Mouse (Mus musculus): ENCODE results near the gene Zfp790. TPM values are rescaled to one million over a fixed set of nuclear protein-coding genes. Genes with fewer than 3 reads are reported as not detected.

Gene Zfp790
- polyA plus RNA-seq, 1 experiment from 2014 or later = 9.0 TPM

- H3K9me3 ChIP-seq (ENCODE audit: control insufficient read depth, low read length) = no peaks in the 10 kb centered on the region
- H3K27me3 ChIP-seq (replicated peaks; ENCODE audit: control insufficient read depth, insufficient read depth, low read length) = no peaks in the 10 kb centered on the region
- H3K4me2 ChIP-seq = peak within 1 kb of the TSS; percentile 91
- peak within 1 kb of the TSS; percentile 81 for H3K4me3 ChIP-seq (ENCODE audit: low read depth, low read length)
- H3K9ac ChIP-seq (ENCODE audit: low read depth, low read length) = peak within 1 kb of the TSS; percentile 76
- WGBS = 1% methylated on average over 45 of the region's 45 CpGs
- DNase-seq (ENCODE audit: low spot score) (peak; percentile 81), ATAC-seq (replicated peaks; ENCODE audit: low FRiP score) (peak; percentile 91)
- H3K36me3 ChIP-seq (ENCODE audit: control insufficient read depth, insufficient read depth, low read length) = peaks cover under 1% of the 10 kb centered on the region; the same call in 1 of the 2 replicates
- 0 out of 2 replicates have a peak within 1 kb of the TSS, but pooled peaks have one; percentile 16 for H3K27ac ChIP-seq (ENCODE audit: low read depth, low read length)
- 0 out of 2 replicates have a peak, but pooled peaks cover 5% of the 10 kb centered on the region for H3K4me1 ChIP-seq (replicated peaks; ENCODE audit: control insufficient read depth, insufficient read depth, low read length)
Observed at GRCm38 (mm10) chr7:29783871-29784551, 31.9 kb upstream of the Zfp790 start, which contains the start of gene Zfp30. Zfp30 (plus strand) TSS chr7:29783998.

DNA sequence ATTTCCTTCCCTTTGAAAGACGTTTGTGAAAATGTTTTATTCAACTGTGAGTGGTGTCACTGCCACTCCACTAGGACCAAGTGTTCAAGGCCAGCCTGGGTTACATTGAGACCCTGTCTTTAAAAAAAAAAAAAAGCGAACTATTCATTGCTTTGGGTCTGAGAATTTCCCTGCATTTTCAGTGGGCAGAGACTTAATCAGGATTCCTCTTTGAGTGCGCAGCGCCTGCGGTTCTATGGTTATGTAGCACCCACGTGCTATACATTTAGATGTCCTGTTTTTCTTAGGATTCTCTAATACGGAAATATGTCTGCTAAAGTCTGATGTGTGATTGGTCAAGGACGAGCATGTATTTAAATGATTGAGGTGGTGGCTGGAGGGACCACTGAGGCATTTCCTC lies 30.9 kb upstream of the Zfp790 start:
- Histone ChIP-seq H3K9me3 (ENCODE audit: control insufficient read depth, low read length) (no peaks in the 10 kb centered on the region), H3K27ac (ENCODE audit: low read depth, low read length) (no peak overlapping the region), H3K4me2 (peak overlapping the region; percentile 91; the same call in 1 of the 2 replicates), H3K4me1 (replicated peaks; ENCODE audit: control insufficient read depth, insufficient read depth, low read length) (0 out of 2 replicates have a peak, but pooled peaks cover 5% of the 10 kb centered on the region), H3K27me3 (replicated peaks; ENCODE audit: control insufficient read depth, insufficient read depth, low read length) (no peaks in the 10 kb centered on the region), H3K9ac (ENCODE audit: low read depth, low read length) (no peak overlapping the region), H3K4me3 (ENCODE audit: low read depth, low read length) (peak overlapping the region; percentile 81), H3K36me3 (ENCODE audit: control insufficient read depth, insufficient read depth, low read length) (peaks cover 3% of the 10 kb centered on the region; the same call in 1 of the 2 replicates)
- WGBS = 70% methylated on average over 8 of the region's 8 CpGs
- DNase-seq (ENCODE audit: low spot score) (no peak), ATAC-seq (replicated peaks; ENCODE audit: low FRiP score) (no peak)

GRCm38 (mm10) chr7:29785888-29786287 lies 30.0 kb upstream of the Zfp790 start:
- Histone ChIP-seq H3K27me3 (replicated peaks; ENCODE audit: control insufficient read depth, insufficient read depth, low read length) (no peaks in the 10 kb centered on the region), H3K27ac (ENCODE audit: low read depth, low read length) (no peak overlapping the region), H3K9me3 (ENCODE audit: control insufficient read depth, low read length) (no peaks in the 10 kb centered on the region), H3K4me3 (ENCODE audit: low read depth, low read length) (no peak overlapping the region), H3K9ac (ENCODE audit: low read depth, low read length) (no peak overlapping the region), H3K4me1 (replicated peaks; ENCODE audit: control insufficient read depth, insufficient read depth, low read length) (0 out of 2 replicates have a peak, but pooled peaks cover 5% of the 10 kb centered on the region), H3K4me2 (peak overlapping the region; percentile 91), H3K36me3 (ENCODE audit: control insufficient read depth, insufficient read depth, low read length) (peaks cover 7% of the 10 kb centered on the region; the same call in 1 of the 2 replicates)
- ATAC-seq (replicated peaks; ENCODE audit: low FRiP score) (no peak), DNase-seq (ENCODE audit: low spot score) (no peak)
- WGBS = 79% methylated on average over 5 of the region's 5 CpGs

- peaks cover 21% of the 10 kb centered on the region; the same call in 1 of the 2 replicates for H3K36me3 ChIP-seq (ENCODE audit: control insufficient read depth, insufficient read depth, low read length)
- peak overlapping the region; percentile 43 for H3K4me2 ChIP-seq
- no peak overlapping the region for H3K9ac ChIP-seq (ENCODE audit: low read depth, low read length)
Observed at GRCm38 (mm10) chr7:29792906-29793305, 23.0 kb upstream of the Zfp790 start.

GRCm38 (mm10) chr7:29807046-29807445 lies 8.9 kb upstream of the Zfp790 start:
- 78% methylated on average over 5 of the region's 5 CpGs for WGBS
- Histone ChIP-seq H3K9ac (ENCODE audit: low read depth, low read length) (no peak overlapping the region), H3K9me3 (ENCODE audit: control insufficient read depth, low read length) (no peaks in the 10 kb centered on the region), H3K4me1 (replicated peaks; ENCODE audit: control insufficient read depth, insufficient read depth, low read length) (no peaks in the 10 kb centered on the region), H3K27me3 (replicated peaks; ENCODE audit: control insufficient read depth, insufficient read depth, low read length) (no peaks in the 10 kb centered on the region), H3K4me2 (no peak overlapping the region), H3K36me3 (ENCODE audit: control insufficient read depth, insufficient read depth, low read length) (no peaks in the 10 kb centered on the region), H3K4me3 (ENCODE audit: low read depth, low read length) (no peak overlapping the region), H3K27ac (ENCODE audit: low read depth, low read length) (no peak overlapping the region)
- DNase-seq (ENCODE audit: low spot score) = no peak
- ATAC-seq (replicated peaks; ENCODE audit: low FRiP score) = no peak

More at GRCm38 (mm10) chr7:29792906-29793305, 23.0 kb upstream of the Zfp790 start:
- H3K9me3 ChIP-seq (ENCODE audit: control insufficient read depth, low read length) = peaks cover 7% of the 10 kb centered on the region; the same call in 1 of the 2 replicates
- ATAC-seq (replicated peaks; ENCODE audit: low FRiP score) (no peak), DNase-seq (ENCODE audit: low spot score) (no peak)
- no peaks in the 10 kb centered on the region; the same call in 1 of the 2 replicates for H3K4me1 ChIP-seq (replicated peaks; ENCODE audit: control insufficient read depth, insufficient read depth, low read length)
- no peak overlapping the region for H3K4me3 ChIP-seq (ENCODE audit: low read depth, low read length)
- WGBS = 24% methylated on average over 27 of the region's 27 CpGs
- H3K27me3 ChIP-seq (replicated peaks; ENCODE audit: control insufficient read depth, insufficient read depth, low read length) = peaks cover 12% of the 10 kb centered on the region
- no peak overlapping the region for H3K27ac ChIP-seq (ENCODE audit: low read depth, low read length)

GRCm38 (mm10) chr7:29812244-29812643 lies 3.7 kb upstream of the Zfp790 start:
- no peak for DNase-seq (ENCODE audit: low spot score)
- Histone ChIP-seq H3K4me2 (no peak overlapping the region), H3K9me3 (ENCODE audit: control insufficient read depth, low read length) (no peaks in the 10 kb centered on the region), H3K4me1 (replicated peaks; ENCODE audit: control insufficient read depth, insufficient read depth, low read length) (peaks cover 13% of the 10 kb centered on the region), H3K27me3 (replicated peaks; ENCODE audit: control insufficient read depth, insufficient read depth, low read length) (no peaks in the 10 kb centered on the region), H3K36me3 (ENCODE audit: control insufficient read depth, insufficient read depth, low read length) (no peaks in the 10 kb centered on the region), H3K4me3 (ENCODE audit: low read depth, low read length) (no peak overlapping the region), H3K27ac (ENCODE audit: low read depth, low read length) (no peak overlapping the region), H3K9ac (ENCODE audit: low read depth, low read length) (no peak overlapping the region)
- whole genome bisulfite sequencing = 91% methylated on average over 1 of the region's 1 CpGs
- no peak for ATAC-seq (replicated peaks; ENCODE audit: low FRiP score)

DNA sequence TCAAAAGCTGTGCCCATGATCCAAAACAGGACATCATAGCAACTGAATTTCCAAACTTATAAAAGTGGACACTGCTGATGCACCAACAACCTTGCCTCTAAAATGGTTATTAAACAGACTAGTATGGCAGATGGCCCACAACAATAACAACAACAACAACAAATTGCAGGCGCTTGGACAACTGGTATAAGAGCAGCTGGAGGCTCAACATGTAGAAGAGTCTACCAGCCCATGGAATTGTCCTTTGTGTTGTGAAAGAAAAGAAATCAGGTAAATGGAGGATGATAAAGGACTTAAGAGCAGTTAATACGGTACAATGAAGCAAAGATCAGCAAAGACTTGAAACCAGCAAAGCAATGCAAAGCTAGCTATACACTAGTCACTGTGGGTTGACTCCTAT lies 1.5 kb upstream of the Zfp790 start:
- 83% methylated on average over 2 of the region's 2 CpGs for WGBS
- no peaks in the 10 kb centered on the region for H3K9me3 ChIP-seq (ENCODE audit: control insufficient read depth, low read length)
- peak overlapping the region; percentile 97; the same call in 1 of the 2 replicates for H3K4me2 ChIP-seq
- no peak overlapping the region for H3K4me3 ChIP-seq (ENCODE audit: low read depth, low read length)
- no peak overlapping the region for H3K9ac ChIP-seq (ENCODE audit: low read depth, low read length)
- H3K27ac ChIP-seq (ENCODE audit: low read depth, low read length) = no peak overlapping the region
- no peak for ATAC-seq (replicated peaks; ENCODE audit: low FRiP score)
- DNase-seq (ENCODE audit: low spot score) = no peak
- no peaks in the 10 kb centered on the region for H3K36me3 ChIP-seq (ENCODE audit: control insufficient read depth, insufficient read depth, low read length)
- no peaks in the 10 kb centered on the region for H3K27me3 ChIP-seq (replicated peaks; ENCODE audit: control insufficient read depth, insufficient read depth, low read length)
- H3K4me1 ChIP-seq (replicated peaks; ENCODE audit: control insufficient read depth, insufficient read depth, low read length) = peaks cover 15% of the 10 kb centered on the region

GRCm38 (mm10) chr7:29815061-29815784 lies 691 bp upstream of the Zfp790 start:
- Histone ChIP-seq H3K9me3 (ENCODE audit: control insufficient read depth, low read length) (no peaks in the 10 kb centered on the region), H3K4me2 (peak overlapping the region; percentile 97), H3K36me3 (ENCODE audit: control insufficient read depth, insufficient read depth, low read length) (no peaks in the 10 kb centered on the region), H3K27me3 (replicated peaks; ENCODE audit: control insufficient read depth, insufficient read depth, low read length) (no peaks in the 10 kb centered on the region), H3K27ac (ENCODE audit: low read depth, low read length) (no peak overlapping the region), H3K9ac (ENCODE audit: low read depth, low read length) (peak overlapping the region; percentile 82), H3K4me1 (replicated peaks; ENCODE audit: control insufficient read depth, insufficient read depth, low read length) (peaks cover 15% of the 10 kb centered on the region), H3K4me3 (ENCODE audit: low read depth, low read length) (peak overlapping the region; percentile 77)
- 3% methylated on average over 12 of the region's 12 CpGs for WGBS
- ATAC-seq (replicated peaks; ENCODE audit: low FRiP score) (peak; percentile 34), DNase-seq (ENCODE audit: low spot score) (no peak)

Data from liver, embryonic 11.5 days (tissue).